Mouse (Mus musculus): ENCODE measurements at regions not wholly inside any gene's neighbourhood (a gene's known extent, or its start where the extent isn't known, plus 50 kb on each side); places are given as distances from the start of the nearest gene placed in this dataset.

GRCm38 (mm10) chr13:6255728-6256496 lies 292.0 kb upstream of the Pitrm1 start:
- no peak for DNase-seq (ENCODE audit: low spot score)

GRCm38 (mm10) chr13:6258456-6258855 lies 289.5 kb upstream of the Pitrm1 start:
- no peak for DNase-seq (ENCODE audit: low spot score)

- peak; percentile 13 for DNase-seq (ENCODE audit: low spot score)
These were observed 287.6 kb upstream of the Pitrm1 start for GRCm38 (mm10) chr13:6260321-6260865.

- no peak for DNase-seq (ENCODE audit: low spot score)
These were observed 286.5 kb upstream of the Pitrm1 start for GRCm38 (mm10) chr13:6261458-6261857.

- no peak for DNase-seq (ENCODE audit: low spot score)
These were observed 277.4 kb upstream of the Pitrm1 start for GRCm38 (mm10) chr13:6270546-6270945.

GRCm38 (mm10) chr13:6272932-6273331 lies 275.0 kb upstream of the Pitrm1 start:
- no peak for DNase-seq (ENCODE audit: low spot score)

- no peak for DNase-seq (ENCODE audit: low spot score)
These were observed 267.9 kb upstream of the Pitrm1 start for GRCm38 (mm10) chr13:6280073-6280472.

- DNase-seq (ENCODE audit: low spot score), result no peak
These were observed 259.8 kb upstream of the Pitrm1 start for GRCm38 (mm10) chr13:6288109-6288508.

- DNase-seq (ENCODE audit: low spot score), result no peak
These were observed 255.9 kb upstream of the Pitrm1 start for GRCm38 (mm10) chr13:6292098-6292497.

GRCm38 (mm10) chr13:6305718-6306117 lies 242.2 kb upstream of the Pitrm1 start:
- no peak for DNase-seq (ENCODE audit: low spot score)

GRCm38 (mm10) chr13:6306616-6306988 lies 241.3 kb upstream of the Pitrm1 start:
- DNase-seq (ENCODE audit: low spot score), result no peak

- no peak for DNase-seq (ENCODE audit: low spot score)
These were observed 240.7 kb upstream of the Pitrm1 start for GRCm38 (mm10) chr13:6306989-6307917.

- DNase-seq (ENCODE audit: low spot score), result no peak
These were observed 231.7 kb upstream of the Pitrm1 start for GRCm38 (mm10) chr13:6316201-6316600.

- DNase-seq (ENCODE audit: low spot score), result no peak
These were observed 224.0 kb upstream of the Pitrm1 start for GRCm38 (mm10) chr13:6323948-6324347.

- DNase-seq (ENCODE audit: low spot score), result no peak
These were observed 217.5 kb upstream of the Pitrm1 start for GRCm38 (mm10) chr13:6330320-6330950.

- DNase-seq (ENCODE audit: low spot score), result no peak
These were observed 207.8 kb upstream of the Pitrm1 start for GRCm38 (mm10) chr13:6340157-6340556.

- DNase-seq (ENCODE audit: low spot score), result no peak
These were observed 206.7 kb upstream of the Pitrm1 start for GRCm38 (mm10) chr13:6341102-6341737.

- DNase-seq (ENCODE audit: low spot score), result no peak
These were observed 182.8 kb upstream of the Pitrm1 start for GRCm38 (mm10) chr13:6365169-6365568.

- DNase-seq (ENCODE audit: low spot score), result no peak
These were observed 180.3 kb upstream of the Pitrm1 start for GRCm38 (mm10) chr13:6367661-6368060.

- DNase-seq (ENCODE audit: low spot score), result no peak
These were observed 173.3 kb upstream of the Pitrm1 start for GRCm38 (mm10) chr13:6374570-6375173.

- no peak for DNase-seq (ENCODE audit: low spot score)
These were observed 170.0 kb upstream of the Pitrm1 start for GRCm38 (mm10) chr13:6377919-6378318.

All from heart, adult 8-10 months (tissue).